In genomic region chr16:90103726-90104125, GRCm38 (mm10) we compare ENCODE assay signal across 21 mouse cellular contexts. TPM values are rescaled to one million over a fixed set of nuclear protein-coding genes. Genes with fewer than 3 reads are reported as not detected.
DNase-seq lines count a peak whose midpoint lies in the region; ATAC-seq and TF ChIP-seq lines count a peak whose summit lies in the region.
"Had no signal": no experiment of that assay in that cellular context is flagged by ENCODE, and none has a peak within 500 bp of the region (broad histone marks: within the 10 kb centered on the region; RNA-seq: fewer than 3 reads in every experiment).

No protein-coding gene starts in this region.

- no peak overlapping the region for H3K9ac ChIP-seq in lung, embryonic 14.5 days
- H3K9ac ChIP-seq: embryonic facial prominence, embryonic 15.5 days; hindbrain, embryonic 12.5 days had no signal

- no peak overlapping the region for H3K27ac ChIP-seq in lung, embryonic 14.5 days (ENCODE audit: low read depth)
- no peak overlapping the region for H3K27ac ChIP-seq in embryonic facial prominence, embryonic 10.5 days (replicated peaks)
- H3K27ac ChIP-seq: embryonic facial prominence, embryonic 15.5 days; gastrocnemius, adult 2 months; hindbrain, embryonic 12.5 days had no signal

- no peaks in the 10 kb centered on the region for H3K27me3 ChIP-seq in lung, embryonic 14.5 days (ENCODE audit: insufficient read depth, low read length)
- H3K27me3 ChIP-seq in embryonic facial prominence, embryonic 10.5 days (replicated peaks; ENCODE audit: low read depth, poor library complexity, severe bottlenecking), result no peaks in the 10 kb centered on the region
- H3K27me3 ChIP-seq: embryonic facial prominence, embryonic 15.5 days; hindbrain, embryonic 12.5 days had no signal

- TF ChIP-seq CTCF in lung, embryonic 14.5 days (IDR thresholded peaks at IDR 0.05; ENCODE audit: low read depth), result no peak

- no peaks in the 10 kb centered on the region for H3K4me1 ChIP-seq in lung, embryonic 14.5 days (ENCODE audit: insufficient read depth)
- H3K4me1 ChIP-seq in embryonic facial prominence, embryonic 10.5 days, result peaks cover 29% of the 10 kb centered on the region

- WGBS in lung, embryonic 14.5 days, result 59% methylated on average over 2 of the region's 2 CpGs
- 85% methylated on average over 2 of the region's 2 CpGs for WGBS in embryonic facial prominence, embryonic 10.5 days

- H3K4me2 ChIP-seq in lung, embryonic 14.5 days, result no peak overlapping the region
- H3K4me2 ChIP-seq: embryonic facial prominence, embryonic 15.5 days; hindbrain, embryonic 12.5 days had no signal

- no peaks in the 10 kb centered on the region for H3K36me3 ChIP-seq in lung, embryonic 14.5 days (ENCODE audit: insufficient read depth)
- peaks cover 15% of the 10 kb centered on the region for H3K36me3 ChIP-seq in embryonic facial prominence, embryonic 10.5 days (replicated peaks)
- H3K36me3 ChIP-seq: embryonic facial prominence, embryonic 15.5 days had no signal

- peak; percentile 70 for DNase-seq in adrenal gland, adult 2 months
- DNase-seq in adrenal gland, postnatal 4 days (ENCODE audit: low spot score in 2 of 2), result no peak
- DNase-seq in lung, embryonic 14.5 days, result peak; percentile 49
- DNase-seq in lung, postnatal 36 days, result no peak
- DNase-seq in adrenal gland, postnatal 25 days, result peak; percentile 33
- DNase-seq in urinary bladder, adult 18-20 months (ENCODE audit: low spot score in 2 of 2), result no peak
- no peak for DNase-seq in embryonic facial prominence, embryonic 10.5 days (ENCODE audit: low spot score)
- DNase-seq: cerebellum, adult 11-12 months; cerebellum, adult 9-10 months; gastrocnemius, adult 2 months; gastrocnemius, postnatal 25 days; heart, postnatal 10 days; heart, postnatal 4 days had no signal

- no peak overlapping the region for H3K4me3 ChIP-seq in lung, embryonic 14.5 days (ENCODE audit: low read depth, low read length)
- no peak overlapping the region for H3K4me3 ChIP-seq in embryonic facial prominence, embryonic 10.5 days
- H3K4me3 ChIP-seq: embryonic facial prominence, embryonic 15.5 days; erythroblast, embryonic 14.5 days; forebrain, embryonic 10.5 days; gastrocnemius, adult 2 months; hindbrain, embryonic 12.5 days had no signal

- no peak for ATAC-seq in lung, embryonic 14.5 days (ENCODE audit: insufficient read depth)
- ATAC-seq: forebrain, embryonic 14.5 days; hindbrain, embryonic 16.5 days; inflammation-experienced regulatory T-cells, adult 6 months; intestine, postnatal 0 days had no signal

- H3K9me3 ChIP-seq in lung, embryonic 14.5 days (ENCODE audit: low read depth, low read length), result no peaks in the 10 kb centered on the region
- H3K9me3 ChIP-seq in embryonic facial prominence, embryonic 10.5 days, result no peaks in the 10 kb centered on the region
- H3K9me3 ChIP-seq: embryonic facial prominence, embryonic 15.5 days; hindbrain, embryonic 12.5 days had no signal

RNA-seq across cellular contexts. Expression of gene Tiam1, which starts 39.8 kb away (rescaled TPM):
- 10 to 100 TPM; 70.3 to 76.2 TPM for total RNA-seq in adrenal gland, adult 2 months (2021)
- 9.5 and 10.4 TPM in 2 replicates for polyA plus RNA-seq in adrenal gland, adult 2 months (2012; rRNA removed)
- total RNA-seq in adrenal gland, postnatal 4 days (2021), result 10 to 100 TPM; 67.9 to 73.4 TPM
- polyA plus RNA-seq in lung, embryonic 14.5 days (2014; fragmentation: Nextera tagmentation; extraction: Ambion mirVana), result 16.8 and 18.5 TPM in 2 replicates
- total RNA-seq in adrenal gland, postnatal 25 days (2021), result 80.4 and 89.0 TPM in 2 replicates
- polyA plus RNA-seq in embryonic facial prominence, embryonic 10.5 days (2016; fragmentation: Nextera tagmentation; extraction: Ambion mirVana), result 25.3 and 25.9 TPM in 2 replicates

Comparison
In these comparisons a context has a peak if more than half of its experiments do, and no peak if none do; other contexts are left out.
1. DNase-seq: peak in adrenal gland, adult 2 months (single experiment), lung, embryonic 14.5 days (single experiment) and adrenal gland, postnatal 25 days (single experiment); none in adrenal gland, postnatal 4 days (0 of 2), lung, postnatal 36 days (single experiment), urinary bladder, adult 18-20 months (0 of 2) and embryonic facial prominence, embryonic 10.5 days (single experiment).